Mouse (Mus musculus) kidney, adult 2 months (tissue): ENCODE results near the gene Sh3gl2.

Experiments used
- CTCF ChIP-seq: fragments of 200-500 bp; conservative IDR thresholded peaks from 2 replicates; pipeline ENCODE4 v1.5.1; 2011; ENCODE audit warnings: low read depth, mild to moderate bottlenecking, control low read depth, low read length, moderate library complexity, mixed read lengths; ENCODE audit not compliant: insufficient read depth, insufficient read length
- POLR2A ChIP-seq: fragments of 200-500 bp; IDR thresholded peaks from one replicate; pipeline ENCODE4 v1.6.1; 2011; ENCODE audit warnings: low read depth, low read length, control low read depth

- TF ChIP-seq CTCF (no peak), POLR2A (no peak)
These were observed 52.9 kb downstream of the Sh3gl2 start for GRCm38 (mm10) chr4:85257771-85258341.
